Mouse (Mus musculus) small intestine, adult 2 months (tissue): ENCODE measurements around the gene Foxp1. TPM values are rescaled to one million over a fixed set of nuclear protein-coding genes. Genes with fewer than 3 reads are reported as not detected.

Experiments used
- H3K27ac ChIP-seq: fragments of 200-500 bp; 2 replicates; pipeline ENCODE4 v1.5.1; 2012; ENCODE audit warnings: low read depth, low read length, control low read depth, inconsistent platforms; ENCODE audit not compliant: insufficient read depth
- H3K27me3 ChIP-seq: fragments of 200-500 bp; 2 replicates; pipeline ENCODE4 v1.6.1; 2012; ENCODE audit warnings: mild to moderate bottlenecking, moderate library complexity, low read length, inconsistent platforms; ENCODE audit not compliant: control insufficient read depth, insufficient read depth
- H3K36me3 ChIP-seq: fragments of 200-500 bp; 2 replicates; pipeline ENCODE4 v1.6.1; 2012; ENCODE audit warnings: mild to moderate bottlenecking, low read length, control low read depth, inconsistent platforms; ENCODE audit not compliant: control insufficient read depth, insufficient read depth
- H3K4me1 ChIP-seq: fragments of 200-500 bp; 2 replicates; pipeline ENCODE4 v1.6.1; 2012; ENCODE audit warnings: low read length, inconsistent platforms, mixed read lengths; ENCODE audit not compliant: control insufficient read depth, insufficient read depth, insufficient read length
- H3K4me3 ChIP-seq: fragments of 200-500 bp; 2 replicates; pipeline ENCODE4 v1.5.1; 2012; ENCODE audit warnings: low read depth, mild to moderate bottlenecking, control low read depth, inconsistent platforms, low read length, moderate library complexity
- CTCF ChIP-seq: fragments of 200-500 bp; IDR thresholded peaks from 2 replicates; pipeline ENCODE4 v1.5.1; 2012; ENCODE audit warnings: low read depth, mild to moderate bottlenecking, control low read depth, inconsistent platforms, low read length, moderate library complexity, mixed read lengths; ENCODE audit not compliant: insufficient replicate concordance, insufficient read length; ENCODE audit errors: extremely low read depth
- POLR2A ChIP-seq: fragments of 200-500 bp; IDR thresholded peaks from 2 replicates; pipeline ENCODE4 v1.6.1; 2012; ENCODE audit warnings: low read depth, mild to moderate bottlenecking, control low read depth, inconsistent platforms, low read length, moderate library complexity
- WGBS: fragments of 180-500 bp; shearing (Covaris S2); methylation state at CpG from one replicate; pipeline ENCODE4 v1.1.7; 2018; 5-methylcytosine and 5-hydroxymethylcytosine counted together
- polyA plus RNA-seq: library from polyadenylated mRNA; depleted of rRNA; stranded (reverse); fragments of >200 nt; gene quantifications from 2 replicates; pipeline ENCODE4 v1.2.3, GENCODE M21; 2012; rRNA removed

The Foxp1 gene
- polyA plus RNA-seq, 1 experiment: 52.2 TPM

DNA sequence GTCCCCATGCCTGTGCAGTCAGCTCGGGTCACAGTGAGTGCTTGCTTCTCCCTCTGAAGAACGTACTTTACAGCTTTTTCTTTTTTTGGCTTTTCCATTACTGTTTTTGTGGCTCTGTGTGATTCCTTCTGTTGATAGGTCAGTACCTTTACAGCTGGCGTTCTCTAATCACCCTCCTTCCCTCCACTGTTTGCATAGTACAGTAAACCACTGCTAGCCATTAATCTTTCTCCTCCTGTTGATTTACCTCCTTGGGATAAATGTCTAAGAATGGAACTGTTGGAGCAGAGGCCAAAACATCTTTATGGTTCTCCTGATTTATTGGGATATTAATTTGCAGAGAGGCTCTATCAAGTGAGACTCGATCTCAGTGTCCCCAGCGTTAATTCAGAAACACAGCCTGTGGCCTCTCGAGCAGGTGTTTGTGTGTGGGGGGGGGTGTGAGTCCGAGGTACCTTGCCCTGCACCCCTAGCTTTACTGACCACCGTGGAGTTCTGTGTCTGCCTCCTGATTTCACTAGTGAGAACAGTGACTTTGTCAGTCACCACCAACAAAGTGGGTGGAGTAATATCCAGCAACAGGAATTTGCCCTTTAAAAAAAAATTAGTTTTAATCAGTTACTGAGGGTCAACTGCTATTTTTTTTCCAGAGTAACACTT lies 590.5 kb downstream of the Foxp1 start:
- Histone ChIP-seq H3K27ac (no peak overlapping the region), H3K36me3 (peaks cover 45% of the 10 kb centered on the region), H3K4me1 (no peaks in the 10 kb centered on the region), H3K4me3 (no peak overlapping the region), H3K27me3 (no peaks in the 10 kb centered on the region)
- 79% methylated on average over 8 of the region's 8 CpGs for WGBS
- TF ChIP-seq CTCF (no peak), POLR2A (no peak)

DNA sequence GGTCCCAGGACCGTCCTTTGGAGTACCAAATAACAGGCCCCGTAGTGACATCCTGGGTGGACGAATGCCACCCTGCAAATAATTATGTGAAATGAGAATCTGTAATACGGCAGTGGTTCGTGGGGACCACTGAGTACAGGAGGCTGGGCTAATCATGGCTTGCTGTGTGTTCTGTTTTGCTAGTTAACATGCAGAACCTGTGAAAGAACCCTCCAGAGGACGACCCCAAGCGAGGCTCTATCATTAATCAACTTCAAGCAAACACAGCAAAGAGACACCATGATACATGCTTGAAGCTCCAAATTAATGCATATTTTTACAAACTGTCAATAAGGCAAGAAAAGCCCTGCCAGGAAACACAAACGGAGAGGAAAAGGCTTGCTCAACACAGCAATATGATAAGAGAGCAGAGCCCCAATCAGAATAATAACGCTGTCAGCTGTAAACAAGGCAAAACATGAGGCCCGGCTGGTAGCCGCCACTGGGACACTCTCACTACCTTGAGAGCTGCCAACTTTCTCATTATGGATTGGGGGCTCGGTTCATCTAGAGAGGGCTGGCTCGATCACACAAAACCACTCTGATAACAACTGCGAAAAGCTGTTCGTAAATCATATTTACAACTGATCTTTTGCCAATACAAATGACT lies 591.7 kb downstream of the Foxp1 start:
- WGBS: 89% methylated on average over 15 of the region's 15 CpGs
- Histone ChIP-seq H3K27ac (no peak overlapping the region), H3K27me3 (no peaks in the 10 kb centered on the region), H3K36me3 (peaks cover 37% of the 10 kb centered on the region), H3K4me3 (no peak overlapping the region), H3K4me1 (no peaks in the 10 kb centered on the region)
- TF ChIP-seq CTCF (no peak), POLR2A (no peak)

DNA sequence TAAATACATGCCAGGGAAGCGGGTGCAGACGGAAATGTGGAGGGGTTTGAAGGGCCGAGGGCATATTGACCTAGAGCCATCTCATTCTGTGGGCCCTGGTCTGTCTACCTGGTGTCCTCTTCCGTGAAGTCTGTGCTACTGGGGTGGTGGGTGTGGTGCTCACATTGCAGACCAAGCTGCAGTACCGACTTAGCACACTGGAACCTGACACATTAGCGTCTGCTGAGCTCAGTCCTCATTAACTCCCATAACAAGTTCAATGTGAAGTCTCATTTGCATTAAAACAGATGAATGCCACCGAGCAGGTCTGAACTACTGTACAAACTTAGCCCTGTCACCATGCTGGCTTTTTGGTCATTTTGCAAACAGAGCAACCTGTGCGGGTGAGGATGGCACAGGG lies 594.2 kb downstream of the Foxp1 start:
- Histone ChIP-seq H3K4me3 (no peak overlapping the region), H3K27ac (no peak overlapping the region), H3K4me1 (no peaks in the 10 kb centered on the region), H3K27me3 (no peaks in the 10 kb centered on the region), H3K36me3 (peaks cover 23% of the 10 kb centered on the region)
- 88% methylated on average over 8 of the region's 8 CpGs for WGBS
- TF ChIP-seq POLR2A: no peak
- TF ChIP-seq CTCF: no peak

DNA sequence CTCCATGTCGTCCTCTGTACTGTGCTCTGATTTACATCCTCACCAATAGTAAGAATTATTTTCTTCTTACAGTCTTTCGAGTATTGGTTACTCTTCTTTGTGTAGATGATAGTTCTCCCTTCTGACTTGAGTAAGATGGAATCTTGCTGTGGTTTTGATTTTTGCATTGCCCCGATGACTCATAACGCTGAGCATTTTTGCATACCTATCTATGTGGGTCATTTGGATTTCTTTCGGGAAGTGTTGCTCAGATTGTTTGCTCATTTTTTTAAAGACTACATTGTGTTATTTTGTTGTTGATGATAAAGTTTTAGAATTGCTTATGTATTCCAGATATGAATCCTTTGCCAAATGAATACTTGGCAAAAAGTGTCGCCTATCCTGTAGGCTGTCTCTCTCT lies 621.3 kb downstream of the Foxp1 start:
- 75% methylated on average over 6 of the region's 6 CpGs for WGBS
- no peaks in the 10 kb centered on the region for H3K4me1 ChIP-seq

DNA sequence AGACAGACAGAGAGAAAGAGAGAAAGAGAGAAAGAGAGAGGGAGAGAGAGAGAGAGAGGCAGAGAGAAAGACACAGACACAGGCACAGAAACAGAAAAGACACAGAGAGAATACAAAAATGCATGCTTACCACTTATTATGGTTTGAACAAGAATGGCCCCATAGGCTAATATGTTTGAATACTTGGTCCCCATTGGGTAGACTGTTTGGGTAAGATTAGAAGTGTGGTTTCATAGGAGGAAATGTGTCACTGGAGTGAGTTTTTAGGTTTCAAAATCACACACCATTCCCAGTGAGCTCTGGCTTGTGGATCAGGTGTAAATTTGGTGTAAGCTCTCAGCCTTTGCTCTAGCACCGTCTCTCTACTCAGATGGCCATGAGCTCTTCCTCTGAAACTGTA lies 644.3 kb downstream of the Foxp1 start:
- Histone ChIP-seq H3K4me1 (no peaks in the 10 kb centered on the region), H3K27me3 (no peaks in the 10 kb centered on the region; the same call in 1 of the 2 replicates), H3K27ac (no peak overlapping the region), H3K4me3 (no peak overlapping the region), H3K36me3 (no peaks in the 10 kb centered on the region)
- TF ChIP-seq CTCF (no peak), POLR2A (no peak)
- 76% methylated on average over 1 of the region's 1 CpGs for WGBS

More for the DNA sequence above, 621.3 kb downstream of the Foxp1 start:
- TF ChIP-seq POLR2A: no peak
- no peak for TF ChIP-seq CTCF
- Histone ChIP-seq H3K36me3 (no peaks in the 10 kb centered on the region), H3K4me3 (no peak overlapping the region), H3K27me3 (no peaks in the 10 kb centered on the region), H3K27ac (no peak overlapping the region)

DNA sequence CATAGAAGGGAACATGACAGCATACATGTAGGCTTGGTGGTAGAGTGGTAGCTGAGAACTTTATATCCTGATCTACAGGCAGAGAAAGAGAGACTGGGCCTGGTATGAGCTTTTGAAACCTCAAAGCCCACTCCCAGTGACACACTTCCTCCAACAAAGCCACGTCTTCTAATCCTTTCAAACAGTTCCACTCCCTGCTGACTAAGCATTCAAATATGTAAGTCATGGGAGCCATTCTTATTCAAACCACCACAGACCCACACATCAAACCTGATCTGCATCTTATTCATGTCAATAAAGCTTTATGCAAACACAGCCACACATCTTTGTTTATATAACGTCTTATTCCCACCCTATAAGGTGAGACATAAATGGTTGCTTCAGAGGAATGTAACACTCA lies 646.1 kb downstream of the Foxp1 start:
- Histone ChIP-seq H3K4me3 (no peak overlapping the region), H3K36me3 (no peaks in the 10 kb centered on the region), H3K4me1 (no peaks in the 10 kb centered on the region), H3K27me3 (no peaks in the 10 kb centered on the region; the same call in 1 of the 2 replicates), H3K27ac (no peak overlapping the region)
- WGBS: 70% methylated on average over 2 of the region's 2 CpGs
- no peak for TF ChIP-seq CTCF
- TF ChIP-seq POLR2A: no peak

Other genes starting within 250 kb of the Foxp1 start
- 2.1 and 2.6 TPM in 2 replicates for gene Eif4e3, start 144.1 kb upstream of the Foxp1 start, polyA plus RNA-seq
- gene Gm20696, start 144.1 kb upstream of the Foxp1 start, polyA plus RNA-seq: 0.18 and 0.57 TPM in 2 replicates
- 2.9 and 3.1 TPM in 2 replicates for gene Gpr27, start 170.0 kb upstream of the Foxp1 start, polyA plus RNA-seq
- not detected in 2 replicates for gene Prok2, start 203.7 kb upstream of the Foxp1 start, polyA plus RNA-seq